Mouse (Mus musculus): ENCODE results near the gene Zfand4. TPM values are rescaled to one million over a fixed set of nuclear protein-coding genes. Genes with fewer than 3 reads are reported as not detected.

The Zfand4 gene
- polyA plus RNA-seq, 1 experiment = 6.5 TPM

DNA sequence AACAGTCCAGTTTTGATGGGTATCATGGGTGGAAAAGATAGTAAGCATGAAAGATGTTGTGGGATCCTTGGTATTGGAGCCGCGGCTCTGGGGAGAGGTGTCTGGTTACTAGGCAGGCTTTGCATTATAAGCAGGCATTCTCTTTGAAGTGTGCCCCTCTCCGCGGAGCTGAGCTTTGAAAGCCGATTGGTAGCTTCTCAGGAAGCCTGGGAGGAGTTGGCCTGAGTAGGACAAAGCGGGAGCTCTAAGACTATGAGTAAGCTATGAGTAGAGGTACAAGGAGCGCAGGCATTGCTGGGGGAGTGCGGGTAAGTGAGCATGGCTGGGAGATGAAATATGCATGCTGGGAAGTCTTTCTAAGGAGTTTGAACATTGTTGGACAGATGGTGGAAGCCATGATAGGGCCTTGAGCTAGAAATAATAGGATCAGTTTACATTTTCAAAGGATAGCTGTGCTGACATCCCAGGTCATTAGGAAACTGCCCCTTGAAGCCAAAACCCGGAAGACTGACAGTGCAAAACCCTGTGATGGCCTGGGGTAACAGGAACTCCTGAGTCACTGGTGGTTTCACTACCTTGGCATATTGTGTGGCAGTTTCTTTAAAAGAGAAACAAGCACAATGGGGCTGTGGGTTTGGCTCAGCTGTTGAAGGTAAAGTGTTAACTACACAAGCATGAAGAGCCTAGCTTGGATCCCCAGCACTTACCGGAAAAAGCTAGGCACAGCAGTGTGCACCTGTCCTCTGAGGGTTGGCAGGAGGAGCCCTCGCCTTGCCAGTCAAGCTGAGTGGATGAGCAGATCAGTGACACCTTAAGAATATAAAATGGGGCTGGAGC lies 2.5 kb downstream of the Zfand4 start:
- DNase-seq (ENCODE audit: low read depth) = peak; percentile 93
- TF ChIP-seq POLR2A (IDR thresholded peaks at IDR 0.05; ENCODE audit: borderline replicate concordance, extremely low read depth, insufficient read depth, insufficient read length, poor library complexity, severe bottlenecking) (no peak), CTCF (IDR thresholded peaks at IDR 0.05; ENCODE audit: borderline replicate concordance, extremely low read depth, insufficient read depth, insufficient read length) (no peak)

DNA sequence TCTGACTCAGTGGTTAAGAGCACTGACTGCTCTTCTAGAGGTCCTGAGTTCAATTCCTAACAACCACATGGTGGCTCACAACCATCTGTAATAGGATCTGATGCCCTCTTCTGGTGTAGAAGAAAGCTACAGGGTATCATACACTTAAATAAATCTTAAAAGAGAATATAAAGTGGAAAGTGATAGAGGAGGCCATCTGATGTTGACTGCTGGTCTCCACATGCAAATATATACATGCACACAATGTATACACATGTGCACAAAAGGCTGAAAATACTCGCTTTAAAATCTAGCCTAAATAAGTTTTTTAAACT lies 3.0 kb downstream of the Zfand4 start:
- no peak for TF ChIP-seq POLR2A (IDR thresholded peaks at IDR 0.05; ENCODE audit: borderline replicate concordance, extremely low read depth, insufficient read depth, insufficient read length, poor library complexity, severe bottlenecking)
- TF ChIP-seq CTCF (IDR thresholded peaks at IDR 0.05; ENCODE audit: borderline replicate concordance, extremely low read depth, insufficient read depth, insufficient read length) = no peak
- DNase-seq (ENCODE audit: low read depth) = no peak

DNA sequence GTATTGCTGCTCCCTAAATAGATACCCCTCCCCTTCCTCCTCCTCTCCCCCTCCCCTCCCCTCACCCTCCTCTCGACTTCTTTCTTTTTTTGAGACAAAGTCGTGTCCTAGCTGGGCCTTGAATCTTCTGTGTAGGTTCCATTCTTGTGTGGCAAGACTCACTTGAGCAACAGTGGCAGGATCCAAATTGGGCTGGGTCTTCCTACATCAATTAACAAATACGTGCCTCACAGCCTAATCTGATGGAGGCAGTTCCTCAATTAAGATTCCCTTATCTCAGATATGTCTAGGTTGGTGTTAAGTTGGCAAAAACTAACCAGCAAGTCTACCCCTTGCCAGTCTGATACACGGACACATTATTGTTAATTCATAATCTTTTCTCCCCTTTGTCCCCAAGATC lies 11.7 kb downstream of the Zfand4 start:
- TF ChIP-seq CTCF (IDR thresholded peaks at IDR 0.05; ENCODE audit: borderline replicate concordance, extremely low read depth, insufficient read depth, insufficient read length) (no peak), POLR2A (IDR thresholded peaks at IDR 0.05; ENCODE audit: borderline replicate concordance, extremely low read depth, insufficient read depth, insufficient read length, poor library complexity, severe bottlenecking) (no peak)
- no peak for DNase-seq (ENCODE audit: low read depth)

DNA sequence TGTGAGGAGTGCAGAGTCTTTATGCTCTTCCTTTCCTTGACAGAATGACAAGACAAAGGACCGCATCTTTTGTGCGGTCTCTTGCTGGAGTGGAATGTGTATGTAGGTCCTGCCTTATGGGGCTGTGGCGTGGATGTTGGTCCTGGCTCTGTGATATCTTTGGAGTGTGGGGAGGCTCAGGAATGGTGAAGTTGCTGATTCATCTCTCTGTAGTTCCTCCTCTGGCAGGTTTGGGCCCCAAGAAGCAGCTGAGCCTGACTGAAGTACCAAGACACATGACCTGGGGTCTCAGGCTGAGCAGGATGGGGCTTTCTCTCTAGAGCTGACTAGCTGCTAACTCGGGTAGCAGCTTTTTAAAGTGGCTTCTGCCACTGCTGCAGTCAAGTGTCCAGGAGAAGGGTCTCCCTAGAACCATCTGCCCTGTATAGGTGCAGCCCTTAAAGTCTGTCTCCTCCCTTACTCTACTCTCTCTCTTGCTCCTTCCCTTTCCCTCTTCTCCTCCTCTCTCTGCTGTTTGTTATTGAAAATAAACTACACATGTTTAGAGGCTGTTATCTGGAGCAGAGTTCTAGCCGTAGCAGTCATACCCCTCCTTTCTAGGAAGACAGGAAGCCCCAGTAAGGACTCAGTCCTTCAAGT lies 14.8 kb downstream of the Zfand4 start:
- TF ChIP-seq POLR2A (IDR thresholded peaks at IDR 0.05; ENCODE audit: borderline replicate concordance, extremely low read depth, insufficient read depth, insufficient read length, poor library complexity, severe bottlenecking) (no peak), CTCF (IDR thresholded peaks at IDR 0.05; ENCODE audit: borderline replicate concordance, extremely low read depth, insufficient read depth, insufficient read length) (no peak)
- DNase-seq (ENCODE audit: low read depth) = no peak

DNA sequence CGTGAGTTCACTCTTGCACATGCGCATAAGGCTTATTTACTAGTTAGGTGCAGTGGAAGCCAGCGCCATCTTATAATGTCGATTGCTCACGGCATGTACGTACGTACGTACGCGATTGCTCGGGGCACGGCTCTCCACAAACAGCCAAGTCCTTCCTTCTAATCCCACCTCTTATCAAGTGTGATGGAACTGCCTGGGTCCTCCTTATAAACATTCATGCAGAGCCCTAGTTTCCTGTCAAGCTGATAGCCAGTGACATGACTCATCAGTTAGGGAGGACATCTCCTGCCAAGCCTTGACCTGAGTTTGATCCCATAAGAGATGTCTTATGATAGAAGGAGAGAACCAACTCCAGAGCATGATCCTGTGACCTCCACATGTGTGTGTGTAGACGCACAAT lies 17.0 kb downstream of the Zfand4 start:
- TF ChIP-seq CTCF (IDR thresholded peaks at IDR 0.05; ENCODE audit: borderline replicate concordance, extremely low read depth, insufficient read depth, insufficient read length) (no peak), POLR2A (IDR thresholded peaks at IDR 0.05; ENCODE audit: borderline replicate concordance, extremely low read depth, insufficient read depth, insufficient read length, poor library complexity, severe bottlenecking) (no peak)
- DNase-seq (ENCODE audit: low read depth) = no peak

DNA sequence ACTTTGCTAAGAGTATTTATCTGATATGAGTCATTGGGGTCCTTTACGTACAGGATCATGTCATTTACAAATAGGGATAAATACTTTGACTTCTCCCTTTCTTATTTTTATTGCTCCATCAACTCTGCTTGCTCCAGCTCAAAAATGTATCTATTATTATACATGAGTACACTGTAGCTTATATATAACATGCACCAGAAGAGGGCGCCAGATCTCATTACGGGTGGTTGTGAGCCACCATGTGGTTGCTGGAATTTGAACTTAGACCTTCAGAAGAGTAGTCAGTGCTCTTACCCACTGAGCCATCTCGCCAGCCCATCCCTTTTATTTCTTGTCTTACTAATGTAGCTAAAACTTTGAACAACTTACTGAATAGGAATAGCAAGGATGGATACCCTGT lies 18.5 kb downstream of the Zfand4 start:
- DNase-seq (ENCODE audit: low read depth) = no peak
- TF ChIP-seq CTCF (IDR thresholded peaks at IDR 0.05; ENCODE audit: borderline replicate concordance, extremely low read depth, insufficient read depth, insufficient read length) (0 out of 2 replicates have a peak, but pooled peaks have one; percentile 7), POLR2A (IDR thresholded peaks at IDR 0.05; ENCODE audit: borderline replicate concordance, extremely low read depth, insufficient read depth, insufficient read length, poor library complexity, severe bottlenecking) (no peak)

DNA sequence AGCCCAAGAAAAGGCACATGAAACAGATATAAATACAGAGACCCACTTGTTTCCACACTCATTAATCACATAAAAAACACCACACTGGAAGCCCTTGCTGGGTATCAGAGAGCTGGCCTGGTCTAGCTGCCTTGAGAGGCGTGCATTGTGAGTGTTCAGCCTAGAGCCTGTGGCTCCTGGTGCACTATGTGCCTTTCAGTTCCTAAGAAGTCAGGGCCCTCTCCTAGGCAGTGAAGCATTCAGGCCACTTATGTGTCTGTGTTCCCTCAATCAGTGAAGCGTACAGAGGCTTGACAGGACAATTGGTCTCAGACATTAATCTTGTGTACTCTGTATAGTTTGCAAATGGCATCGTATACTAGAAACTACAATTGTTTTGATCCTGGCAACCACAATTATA lies 19.3 kb downstream of the Zfand4 start:
- no peak for TF ChIP-seq POLR2A (IDR thresholded peaks at IDR 0.05; ENCODE audit: borderline replicate concordance, extremely low read depth, insufficient read depth, insufficient read length, poor library complexity, severe bottlenecking)
- no peak for TF ChIP-seq CTCF (IDR thresholded peaks at IDR 0.05; ENCODE audit: borderline replicate concordance, extremely low read depth, insufficient read depth, insufficient read length)
- no peak for DNase-seq (ENCODE audit: low read depth)

DNA sequence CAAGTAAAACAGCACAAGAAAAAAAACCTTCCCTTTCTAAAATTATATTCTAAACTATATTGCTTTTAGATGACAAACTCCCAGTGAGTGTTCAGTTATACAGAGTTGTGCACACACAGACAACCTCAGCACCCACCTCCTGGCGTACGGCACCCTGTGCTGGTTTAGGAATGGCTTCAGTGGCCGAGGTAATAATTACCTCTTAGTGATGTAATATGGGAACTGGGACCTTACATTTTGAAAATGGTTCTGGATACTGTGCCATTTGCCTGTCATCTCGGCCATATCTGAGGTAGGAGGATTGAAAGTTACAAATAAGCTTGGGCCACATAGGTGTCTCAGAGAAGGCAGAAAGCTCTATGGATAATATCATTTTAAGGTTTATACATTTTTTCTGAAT lies 22.3 kb downstream of the Zfand4 start:
- DNase-seq (ENCODE audit: low read depth) = no peak

DNA sequence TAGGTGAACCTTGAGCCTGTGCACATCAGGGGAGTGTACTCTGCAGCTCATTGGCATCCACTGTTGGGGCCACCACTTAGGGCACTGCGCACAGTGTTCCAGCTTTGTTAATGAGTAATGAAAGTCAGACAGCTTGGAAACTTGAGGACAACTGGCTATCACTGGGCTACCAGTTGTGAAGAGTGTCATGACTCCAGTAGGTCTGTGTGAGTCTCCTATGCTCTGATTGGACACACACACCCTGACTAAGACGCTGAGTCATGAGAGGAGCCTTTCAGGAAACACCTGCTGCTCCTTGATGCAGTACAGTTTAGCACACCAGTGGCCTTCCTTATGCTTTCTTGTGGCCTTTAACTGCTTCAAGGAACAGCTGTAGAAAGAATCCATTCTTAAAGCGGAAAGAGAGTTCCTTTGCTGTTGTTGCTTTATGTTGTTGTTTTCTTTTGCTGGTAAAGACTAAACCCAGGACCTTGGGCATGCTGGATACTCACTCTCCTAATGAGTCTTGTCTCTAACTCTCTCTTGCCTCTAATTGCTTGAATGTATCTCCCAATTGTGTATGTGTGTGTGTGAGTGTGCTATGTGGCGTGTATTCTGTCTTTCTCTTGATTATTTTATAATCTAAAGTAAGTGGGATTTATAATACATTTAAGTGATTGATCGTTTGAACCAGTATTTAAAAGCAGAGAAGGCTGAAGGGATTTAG lies 23.0 kb downstream of the Zfand4 start:
- DNase-seq (ENCODE audit: low read depth) = no peak
- no peak for TF ChIP-seq POLR2A (IDR thresholded peaks at IDR 0.05; ENCODE audit: borderline replicate concordance, extremely low read depth, insufficient read depth, insufficient read length, poor library complexity, severe bottlenecking)

More for the DNA sequence above, 22.3 kb downstream of the Zfand4 start:
- TF ChIP-seq CTCF (IDR thresholded peaks at IDR 0.05; ENCODE audit: borderline replicate concordance, extremely low read depth, insufficient read depth, insufficient read length) (no peak), POLR2A (IDR thresholded peaks at IDR 0.05; ENCODE audit: borderline replicate concordance, extremely low read depth, insufficient read depth, insufficient read length, poor library complexity, severe bottlenecking) (no peak)

DNA sequence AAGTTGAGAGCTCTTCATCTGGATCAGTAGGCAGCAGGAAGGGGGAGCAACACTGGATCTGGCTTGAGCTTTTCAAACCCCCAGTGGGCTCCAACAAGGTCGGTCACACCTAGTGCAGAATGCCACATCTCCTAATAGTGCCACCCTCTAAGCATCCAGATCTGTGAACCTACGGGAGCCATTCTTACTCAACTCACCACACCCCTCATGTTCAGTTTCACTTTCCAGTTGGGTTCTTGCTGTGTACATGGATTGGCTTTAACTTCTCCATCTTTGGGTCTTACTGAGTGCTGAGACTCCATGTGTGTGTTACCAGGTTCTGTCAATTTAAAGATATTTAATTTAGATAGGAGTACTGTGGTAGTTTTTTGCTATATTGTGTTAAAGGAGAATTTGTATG lies 47.4 kb downstream of the Zfand4 start:
- no peak for TF ChIP-seq POLR2A (IDR thresholded peaks at IDR 0.05; ENCODE audit: borderline replicate concordance, extremely low read depth, insufficient read depth, insufficient read length, poor library complexity, severe bottlenecking)
- no peak for TF ChIP-seq CTCF (IDR thresholded peaks at IDR 0.05; ENCODE audit: borderline replicate concordance, extremely low read depth, insufficient read depth, insufficient read length)
- no peak for DNase-seq (ENCODE audit: low read depth)

DNA sequence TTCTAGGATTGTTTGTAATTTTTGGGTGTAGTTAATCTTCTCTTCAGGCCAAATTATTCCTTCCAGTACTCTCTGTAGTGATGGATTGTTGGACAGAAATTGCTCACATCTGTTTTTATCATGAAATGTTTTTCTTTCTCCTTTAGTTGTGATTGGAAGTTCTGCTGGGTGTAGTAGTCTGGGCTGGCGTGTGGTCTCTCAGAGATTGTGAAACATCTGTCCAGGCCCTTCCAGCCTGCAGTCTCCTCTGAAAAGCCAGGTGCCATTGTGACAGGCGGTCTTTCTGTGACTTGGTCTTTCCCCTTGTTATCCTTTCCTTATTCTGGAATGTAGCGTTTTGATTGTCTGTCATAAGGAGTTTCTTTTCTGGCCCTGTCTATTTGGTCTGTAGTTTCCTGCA lies 55.2 kb downstream of the Zfand4 start:
- DNase-seq (ENCODE audit: low read depth) = no peak
- no peak for TF ChIP-seq CTCF (IDR thresholded peaks at IDR 0.05; ENCODE audit: borderline replicate concordance, extremely low read depth, insufficient read depth, insufficient read length)
- no peak for TF ChIP-seq POLR2A (IDR thresholded peaks at IDR 0.05; ENCODE audit: borderline replicate concordance, extremely low read depth, insufficient read depth, insufficient read length, poor library complexity, severe bottlenecking)

All from brain, embryonic 14.5 days (tissue).